Mouse (Mus musculus) left cerebral cortex, postnatal 10 days (tissue): ENCODE measurements at regions not wholly inside any gene's neighbourhood (a gene's known extent, or its start where the extent isn't known, plus 50 kb on each side); places are given as distances from the start of the nearest gene placed in this dataset.

Experiments
- DNase-seq, 2 experiments: peaks; one replicate each; pipeline ENCODE4 v3.0.0; 2021 to 2022; ENCODE audit warnings: low spot score in 2 of 2, mixed read lengths in 1 of 2; ENCODE audit errors: extremely low spot score in 1 of 2
- intact Hi-C: fragments of 180-260 bp; cut with DNase I; formaldehyde crosslinking; loops from one replicate; pipeline ENCODE4 v1.15.1; 2025

GRCm38 (mm10) chr2:61527127-61527526, 51.3 kb upstream of the Tank start:
- intact Hi-C loops: no loop called here
- no peak for DNase-seq

- DNase-seq: no peak
- intact Hi-C loops: no loop called here
These were observed 54.2 kb upstream of the Tank start for GRCm38 (mm10) chr2:61524060-61524734.

DNA sequence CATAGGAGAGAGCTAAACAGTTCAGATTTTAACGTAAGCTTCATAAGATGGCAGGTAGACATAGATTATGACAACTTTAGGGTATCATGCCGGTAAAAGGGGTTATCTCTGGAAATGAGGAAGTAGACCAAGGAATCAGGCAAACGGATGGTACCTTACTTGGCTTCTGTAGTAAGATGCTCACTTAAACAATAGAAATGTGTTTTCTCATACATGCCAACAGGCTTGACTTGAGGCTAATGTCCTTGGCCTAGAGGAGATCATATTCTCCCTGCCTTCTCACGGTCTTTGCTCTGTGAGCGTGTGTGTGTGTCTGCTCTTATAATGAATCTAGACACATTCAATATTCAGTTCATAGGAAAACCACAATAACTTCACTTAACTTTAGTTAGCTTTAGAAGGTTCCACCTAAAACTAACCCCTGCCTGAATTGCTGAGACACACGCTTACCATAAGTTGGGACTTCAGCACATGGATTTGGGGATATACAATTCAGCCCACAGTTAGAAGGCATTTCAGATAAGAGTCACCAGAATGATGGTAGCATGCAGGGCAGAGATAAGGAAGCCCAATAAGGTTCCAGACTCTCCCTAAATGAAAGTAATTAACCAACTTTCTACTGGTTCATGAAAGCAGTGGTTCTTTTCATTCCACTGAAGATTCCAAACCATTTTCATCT, 63.8 kb upstream of the Tank start:
- intact Hi-C loops: no loop called here
- DNase-seq: no peak

DNA sequence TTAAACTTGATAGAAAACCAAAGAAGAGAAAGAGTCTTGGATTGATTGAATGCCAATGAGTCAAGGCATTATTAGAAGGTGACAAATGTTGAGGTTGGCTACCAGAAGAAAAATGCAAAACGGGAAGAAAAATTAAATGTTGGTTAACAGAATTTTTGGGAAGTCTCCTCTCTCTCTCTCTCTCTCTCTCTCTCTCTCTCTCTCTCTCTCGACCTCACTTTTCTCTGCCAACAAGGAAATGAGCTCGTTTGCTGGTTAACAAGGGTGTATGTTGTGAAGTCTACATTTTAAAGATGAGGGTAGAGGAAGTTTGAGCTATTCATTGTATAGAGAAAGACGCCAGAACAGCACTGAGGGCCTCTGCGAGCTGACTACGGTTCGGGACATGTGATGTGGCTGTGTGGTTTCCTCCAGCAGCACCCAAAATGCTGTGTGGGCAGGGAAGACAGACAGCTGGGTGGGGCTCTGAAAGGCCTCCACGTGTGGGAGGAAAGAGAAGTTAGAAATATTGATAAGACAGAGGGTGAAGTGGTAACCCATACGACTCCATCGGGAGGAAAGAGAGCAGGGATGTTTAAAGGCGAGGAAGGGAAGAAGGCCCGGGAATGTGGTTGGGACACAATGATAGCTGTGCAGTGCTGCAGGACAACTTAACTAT, 64.5 kb upstream of the Tank start:
- intact Hi-C loops: no loop called here

DNA sequence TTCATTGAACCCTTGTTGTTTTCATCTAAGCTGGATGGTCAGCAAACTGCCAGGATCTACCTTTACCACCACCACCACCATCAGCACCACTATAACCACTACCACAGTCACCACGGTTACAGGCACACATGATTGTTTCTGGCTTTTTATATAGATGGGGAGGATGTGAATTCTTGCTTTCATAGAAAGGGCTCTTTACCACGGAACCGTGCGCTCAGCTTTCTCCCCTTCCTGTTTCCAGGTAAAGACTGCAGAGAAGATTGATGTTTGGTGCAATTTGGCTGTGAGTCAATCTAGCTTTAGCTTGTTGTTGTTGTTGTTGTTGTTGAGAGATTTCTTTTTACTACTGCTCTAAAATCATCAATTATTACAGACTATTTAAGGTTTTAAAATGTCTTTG, 74.8 kb upstream of the Tank start:
- intact Hi-C loops: no loop called here

More for the DNA sequence above, 64.5 kb upstream of the Tank start:
- DNase-seq: no peak

DNA sequence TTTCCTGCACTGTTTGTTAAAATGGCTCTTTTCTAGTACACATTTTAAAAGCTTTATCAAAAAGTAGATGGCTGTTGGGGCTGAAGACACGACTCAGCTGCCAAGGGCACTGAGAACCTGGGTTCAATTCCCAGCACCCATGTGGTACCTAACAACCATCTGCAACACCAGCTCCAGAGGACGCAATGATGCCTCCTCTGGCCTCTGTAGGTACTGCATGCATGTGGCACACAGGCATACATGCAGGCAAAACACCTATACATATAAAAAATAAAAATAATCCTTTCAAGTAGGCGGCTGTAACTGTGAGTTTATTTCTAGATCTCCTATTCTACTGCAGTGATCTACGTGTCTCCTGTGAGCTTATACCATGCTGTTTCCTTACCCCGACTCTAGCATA, 76.5 kb upstream of the Tank start:
- DNase-seq: no peak
- intact Hi-C loops: no loop called here

More for the DNA sequence above, 74.8 kb upstream of the Tank start:
- no peak for DNase-seq

DNA sequence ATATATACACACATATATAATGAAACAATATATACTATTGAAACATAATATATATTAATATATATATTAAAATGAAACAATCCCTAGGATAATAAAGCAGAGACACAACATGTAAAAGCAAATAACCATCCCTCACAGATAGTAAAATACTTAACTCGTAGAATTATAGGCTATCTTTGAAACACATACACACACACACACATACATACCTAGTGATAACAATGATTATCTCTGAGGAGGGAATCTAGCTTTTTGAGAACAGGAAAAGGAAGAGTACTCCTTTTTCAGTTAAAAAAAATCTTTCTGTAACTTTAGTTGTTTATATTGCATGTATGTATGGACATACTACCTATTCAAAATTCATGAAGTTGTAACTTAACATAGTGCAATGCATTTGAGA, 79.1 kb upstream of the Tank start:
- no peak for DNase-seq
- intact Hi-C loops: no loop called here

DNA sequence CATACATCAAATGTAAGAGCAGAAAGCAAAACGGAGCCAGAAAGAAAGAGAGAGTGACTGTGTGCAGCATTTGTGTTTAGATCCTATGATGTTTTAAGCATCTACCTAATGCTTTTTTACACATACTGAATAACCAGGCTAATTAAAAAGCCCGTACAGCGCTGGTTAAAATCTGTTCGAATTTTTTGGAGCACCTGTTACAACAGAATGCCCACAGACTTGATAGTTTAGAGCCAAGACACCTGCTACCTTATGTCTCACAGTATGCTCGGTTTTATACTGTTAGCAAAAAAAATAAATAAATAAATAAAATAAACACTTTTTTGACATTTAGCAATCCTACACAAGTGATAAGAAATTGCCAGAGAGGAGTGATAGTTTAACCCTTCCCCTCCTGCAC, 80.5 kb upstream of the Tank start:
- DNase-seq: no peak
- intact Hi-C loops: no loop called here

GRCm38 (mm10) chr2:61496968-61497367, 81.4 kb upstream of the Tank start:
- intact Hi-C loops: no loop called here
- no peak for DNase-seq

- DNase-seq: peak; percentile 77 to 83
- intact Hi-C loops: no loop called here
These were observed 84.3 kb upstream of the Tank start for GRCm38 (mm10) chr2:61493918-61494712.

DNA sequence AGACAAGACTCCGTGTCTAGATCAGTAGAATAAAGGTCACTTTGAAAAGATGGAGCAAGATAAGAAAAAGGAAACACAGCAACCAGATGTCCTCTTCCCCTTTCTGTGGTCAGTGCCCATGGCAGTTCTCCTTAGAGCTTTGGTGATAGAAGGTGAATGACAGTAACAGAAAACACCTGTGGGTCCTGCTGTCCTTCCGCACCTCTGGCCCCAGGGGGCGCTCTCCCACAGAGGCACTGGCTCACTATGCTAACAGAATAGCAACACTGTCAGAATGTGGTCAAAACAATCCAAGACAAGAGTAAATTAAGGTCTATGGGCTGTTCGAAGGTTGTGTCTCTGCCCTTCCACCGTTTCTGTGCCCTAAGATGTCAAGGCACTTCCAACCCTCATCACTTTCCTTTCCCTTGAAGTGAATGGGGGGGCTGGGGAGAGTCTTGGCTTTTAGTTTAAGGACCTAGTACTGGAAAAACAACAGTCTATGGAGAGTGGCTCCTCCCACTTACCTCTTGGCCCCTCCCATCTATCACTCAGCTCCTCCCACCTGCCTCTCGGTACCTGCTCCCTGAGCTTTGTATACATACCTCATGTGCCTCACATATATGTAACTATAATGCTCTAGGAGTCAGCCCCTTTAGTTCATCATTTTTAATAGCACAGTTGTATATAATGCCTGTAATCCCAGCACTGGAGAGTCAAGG, 86.2 kb upstream of the Tank start:
- DNase-seq: no peak

DNA sequence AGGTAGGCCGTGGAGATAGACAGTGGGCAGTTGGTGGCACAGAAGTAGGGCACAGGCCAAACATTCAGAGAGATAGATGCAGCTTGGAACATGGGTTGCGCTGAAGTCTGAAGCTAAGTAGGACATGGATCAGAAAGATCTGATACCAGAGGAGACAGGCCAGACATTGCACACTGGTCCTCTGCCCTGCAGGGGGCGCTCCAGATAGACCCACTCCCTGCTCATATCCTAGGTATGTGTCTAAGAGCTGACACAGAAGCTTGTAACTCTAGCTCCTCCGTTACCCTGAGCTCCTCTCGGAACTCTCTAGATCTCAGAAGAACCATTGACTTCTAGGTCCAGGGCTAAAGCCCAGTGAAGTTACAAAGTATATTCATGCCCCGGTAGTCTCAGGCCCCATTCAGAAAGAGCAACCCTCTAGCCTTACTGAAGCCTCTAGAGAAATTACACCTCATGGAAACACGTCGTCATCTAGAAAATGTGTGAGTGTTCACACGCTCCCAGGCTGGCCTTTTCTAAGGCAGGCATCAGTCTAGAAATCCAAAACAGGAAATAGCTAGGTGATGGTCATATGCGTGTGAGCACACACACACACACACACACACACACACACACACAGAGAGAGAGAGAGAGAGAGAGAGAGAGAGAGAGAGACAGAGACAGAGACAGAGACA, 87.8 kb upstream of the Tank start:
- intact Hi-C loops: no loop called here
- DNase-seq: no peak

More for the DNA sequence above, 86.2 kb upstream of the Tank start:
- intact Hi-C loops: no loop called here

DNA sequence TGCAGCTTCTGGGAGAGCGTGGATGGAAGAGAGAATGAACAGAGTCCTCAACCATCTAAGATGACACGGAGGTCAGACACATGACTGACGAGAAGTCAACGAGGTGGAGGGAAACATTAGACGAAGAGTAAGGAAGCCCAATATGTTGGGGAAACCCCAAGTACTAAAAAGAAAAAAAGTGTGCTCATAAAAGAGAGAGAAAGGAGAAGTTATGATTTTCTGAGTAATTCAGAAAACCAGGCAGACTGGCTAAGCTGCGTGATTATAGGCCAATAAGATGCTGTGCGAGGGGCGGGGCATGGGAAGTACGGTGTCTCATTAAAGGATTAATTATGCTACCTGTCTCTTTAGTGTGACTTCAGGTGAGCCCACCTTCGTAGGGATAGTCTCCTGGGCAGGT, 88.6 kb upstream of the Tank start:
- no peak for DNase-seq
- intact Hi-C loops: no loop called here

GRCm38 (mm10) chr2:61483820-61484219, 94.6 kb upstream of the Tank start:
- no peak for DNase-seq
- intact Hi-C loops: no loop called here

GRCm38 (mm10) chr2:61476648-61477047, 101.7 kb upstream of the Tank start:
- intact Hi-C loops: no loop called here
- DNase-seq: no peak

DNA sequence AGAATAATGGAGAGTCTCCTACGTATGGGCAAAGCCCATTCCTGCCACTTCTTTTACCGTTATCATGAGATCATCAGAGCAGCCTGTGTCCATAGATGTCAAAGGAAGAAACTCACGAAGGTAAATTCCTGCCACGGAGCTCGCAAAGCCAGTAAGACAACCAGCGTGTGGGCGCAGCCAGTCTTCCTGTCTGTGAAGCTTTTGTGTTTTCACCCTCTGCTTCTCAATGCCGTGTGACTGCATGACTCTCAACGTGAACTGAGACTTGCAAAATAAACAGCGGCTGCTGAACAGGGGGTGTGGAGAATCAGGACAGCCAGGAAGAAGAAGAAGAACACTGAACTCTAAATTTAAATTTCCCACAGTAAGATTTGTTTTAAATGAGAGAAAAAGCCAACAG, 103.8 kb upstream of the Tank start:
- intact Hi-C loops: no loop called here
- no peak for DNase-seq

DNA sequence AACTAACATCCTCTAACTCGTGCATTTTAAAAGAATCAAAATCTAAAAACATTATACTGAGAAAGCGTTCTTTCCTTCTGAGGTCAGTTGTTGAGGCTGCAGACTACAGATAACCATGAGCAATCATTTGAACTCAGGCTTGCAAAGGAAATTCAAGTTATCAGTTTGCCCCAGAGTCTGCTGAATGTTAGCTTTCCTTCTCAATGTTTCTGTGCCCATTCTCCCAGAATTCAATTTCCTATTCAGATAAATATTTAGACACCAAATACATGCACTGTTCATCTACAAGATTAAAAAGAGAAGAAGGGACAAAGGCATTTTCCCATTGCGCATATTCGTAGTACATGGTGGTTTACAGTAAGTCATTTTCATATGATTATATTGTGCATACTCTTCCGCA, 107.9 kb upstream of the Tank start:
- DNase-seq: no peak
- intact Hi-C loops: no loop called here

- intact Hi-C loops: no loop called here
- DNase-seq: no peak
These were observed 108.3 kb upstream of the Tank start for GRCm38 (mm10) chr2:61470064-61470463.
